ENCODE assay signal across 24 mouse cellular contexts in genomic region chr1:72413205-72413604, GRCm38 (mm10).
"Had no signal": no experiment of that assay in that cellular context is flagged by ENCODE, and none has a peak within 500 bp of the region (broad histone marks: within the 10 kb centered on the region; RNA-seq: fewer than 3 reads in every experiment).

No protein-coding gene starts in this region.

- H3K4me2 ChIP-seq: limb, embryonic 13.5 days; liver, embryonic 12.5 days; liver, embryonic 15.5 days; lung, embryonic 15.5 days; midbrain, embryonic 13.5 days; neural tube, embryonic 12.5 days had no signal

- H3K27me3 ChIP-seq: limb, embryonic 13.5 days; liver, embryonic 12.5 days; liver, embryonic 15.5 days; lung, embryonic 15.5 days; megakaryocyte, embryonic 14.5 days; midbrain, embryonic 13.5 days; neural tube, embryonic 12.5 days had no signal

- ATAC-seq: liver, embryonic 12.5 days; midbrain, embryonic 13.5 days; midbrain, embryonic 16.5 days had no signal

- H3K4me3 ChIP-seq: limb, embryonic 10.5 days; limb, embryonic 13.5 days; liver, embryonic 12.5 days; liver, embryonic 15.5 days; lung, embryonic 15.5 days; megakaryocyte, embryonic 14.5 days; midbrain, embryonic 10.5 days; midbrain, embryonic 13.5 days; myocyte; neural tube, embryonic 12.5 days had no signal

- H3K9ac ChIP-seq: limb, embryonic 13.5 days; liver, embryonic 12.5 days; liver, embryonic 15.5 days; lung, embryonic 15.5 days; midbrain, embryonic 13.5 days; neural tube, embryonic 12.5 days had no signal

- H3K9me3 ChIP-seq: limb, embryonic 10.5 days; limb, embryonic 13.5 days; liver, embryonic 12.5 days; liver, embryonic 15.5 days; lung, embryonic 15.5 days; megakaryocyte, embryonic 14.5 days; midbrain, embryonic 10.5 days; midbrain, embryonic 13.5 days; neural tube, embryonic 12.5 days had no signal

- H3K4me1 ChIP-seq: liver, embryonic 12.5 days; liver, embryonic 15.5 days; lung, embryonic 15.5 days; megakaryocyte, embryonic 14.5 days had no signal

- DNase-seq: kidney, adult 2 months; kidney, postnatal 36 days; liver; lung, adult 18-20 months; lung, postnatal 10 days; lung, postnatal 36 days; right cerebral cortex, postnatal 14 days; right cerebral cortex, postnatal 4 days; thymus, adult 2 months; thymus, postnatal 14 days; thymus, postnatal 4 days had no signal

- H3K27ac ChIP-seq: kidney, postnatal 0 days; limb, embryonic 10.5 days; limb, embryonic 13.5 days; liver, embryonic 12.5 days; liver, embryonic 15.5 days; lung, embryonic 15.5 days; midbrain, embryonic 10.5 days; midbrain, embryonic 13.5 days; stomach, postnatal 0 days had no signal

- H3K36me3 ChIP-seq: limb, embryonic 10.5 days; limb, embryonic 13.5 days; liver, embryonic 12.5 days; liver, embryonic 15.5 days; lung, embryonic 15.5 days; midbrain, embryonic 10.5 days; midbrain, embryonic 13.5 days; neural tube, embryonic 12.5 days had no signal
